Mouse (Mus musculus) cerebellum, adult 18-20 months (tissue): Measurements from ENCODE around the gene Clcnkb.

Experiments
- DNase-seq, 2 experiments: peaks; one replicate each; pipeline ENCODE4 v3.0.0; 2021

Clcnkb gene

DNA sequence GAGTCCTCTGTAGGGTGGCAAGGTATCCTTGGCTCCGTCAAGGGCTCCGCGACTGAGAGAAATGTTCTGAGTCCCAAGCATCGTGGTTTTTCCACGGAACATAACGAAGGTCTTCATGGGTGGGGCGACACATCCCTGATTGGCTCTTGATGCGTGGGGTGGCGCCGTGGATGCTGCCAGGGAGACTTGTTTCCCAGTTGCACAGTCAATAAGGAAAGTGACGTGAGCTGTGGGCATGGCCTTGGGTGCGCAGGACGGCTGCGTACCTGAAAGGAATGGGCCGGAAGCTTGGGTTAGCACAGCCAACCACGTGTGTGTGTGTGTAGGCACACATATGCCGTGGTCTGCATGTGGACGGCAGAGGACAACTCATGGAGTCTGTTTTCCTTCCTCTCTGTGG, 17.4 kb upstream of the Clcnkb start:
- DNase-seq = no peak

DNA sequence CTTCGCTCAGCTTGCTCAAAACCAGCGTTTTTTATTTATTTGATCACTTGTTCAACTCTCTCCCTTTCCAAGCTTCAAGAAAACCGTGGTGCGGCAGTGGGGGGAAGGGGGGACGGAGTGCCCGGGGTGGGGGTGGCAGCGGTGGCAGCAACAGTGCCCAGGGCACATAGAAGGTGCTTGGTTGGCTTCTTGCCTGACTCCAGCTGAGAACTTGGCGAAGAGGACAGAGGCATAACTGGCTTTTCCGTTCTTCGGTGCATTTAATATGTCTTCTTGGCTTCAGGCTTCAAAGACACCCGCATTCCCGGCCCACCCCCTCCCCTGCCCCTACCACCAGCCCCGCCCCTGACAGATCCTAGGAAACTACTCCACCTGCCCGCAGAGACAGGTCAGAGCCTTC, 16.9 kb upstream of the Clcnkb start:
- DNase-seq = no peak

DNA sequence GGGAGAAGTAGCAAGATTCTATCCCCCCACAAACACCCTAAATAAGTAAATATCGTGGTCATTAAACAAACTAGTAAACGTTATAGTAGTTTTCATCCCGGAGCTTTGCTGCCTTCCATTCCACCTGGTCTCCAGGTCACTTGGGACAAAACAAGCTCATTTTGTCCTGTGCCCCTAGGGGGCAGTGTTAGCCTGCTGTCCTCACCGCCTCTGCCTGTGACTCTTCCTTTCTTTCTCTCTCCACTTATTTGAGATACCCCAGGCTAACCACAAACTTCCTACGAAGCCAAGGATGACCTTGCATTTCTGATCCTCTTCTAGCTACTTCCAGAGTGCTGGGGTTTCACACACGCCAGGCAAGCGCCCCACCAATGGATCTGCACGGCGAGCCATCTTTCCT, 15.2 kb upstream of the Clcnkb start:
- DNase-seq = peak; percentile 81 to 87

DNA sequence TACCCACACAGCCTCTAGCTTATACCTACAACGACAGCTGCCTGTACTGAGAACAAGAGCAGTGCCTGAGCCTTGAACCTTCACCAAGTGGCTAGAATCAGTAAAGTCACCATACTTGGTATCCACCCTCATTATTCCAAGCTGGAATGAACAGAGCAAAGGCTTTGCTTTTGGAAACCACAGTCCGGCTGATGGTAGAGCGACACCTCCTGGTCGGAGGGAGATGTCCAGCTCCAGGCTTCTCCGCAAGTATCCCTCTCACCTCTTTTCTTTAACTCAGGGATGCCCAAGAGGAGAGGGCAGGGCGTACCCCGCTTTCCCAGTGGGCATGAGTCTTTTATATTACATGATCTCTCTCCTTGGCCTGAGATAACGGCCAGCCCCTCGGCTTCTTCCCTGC, 14.0 kb upstream of the Clcnkb start:
- no peak for DNase-seq

DNA sequence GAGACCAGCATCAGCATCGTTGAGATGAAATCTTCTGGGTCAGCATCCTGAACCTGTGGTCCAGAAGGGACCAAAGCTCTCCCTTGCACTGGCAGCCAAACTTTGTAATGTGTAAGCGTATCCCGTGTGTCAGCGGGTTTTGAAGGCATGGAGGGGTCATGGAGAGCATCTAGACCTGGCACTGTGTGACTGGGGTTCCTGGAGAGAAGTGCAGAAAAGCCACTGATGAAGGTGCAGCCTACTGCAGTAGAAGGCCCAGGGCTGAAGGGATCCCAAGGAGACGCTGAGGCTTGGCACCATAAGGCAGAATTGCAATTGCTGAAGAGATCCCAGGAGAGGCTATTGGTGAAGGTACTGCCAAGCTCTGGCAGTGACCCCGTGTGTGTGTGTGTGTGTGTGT, 13.6 kb upstream of the Clcnkb start:
- DNase-seq = no peak

DNA sequence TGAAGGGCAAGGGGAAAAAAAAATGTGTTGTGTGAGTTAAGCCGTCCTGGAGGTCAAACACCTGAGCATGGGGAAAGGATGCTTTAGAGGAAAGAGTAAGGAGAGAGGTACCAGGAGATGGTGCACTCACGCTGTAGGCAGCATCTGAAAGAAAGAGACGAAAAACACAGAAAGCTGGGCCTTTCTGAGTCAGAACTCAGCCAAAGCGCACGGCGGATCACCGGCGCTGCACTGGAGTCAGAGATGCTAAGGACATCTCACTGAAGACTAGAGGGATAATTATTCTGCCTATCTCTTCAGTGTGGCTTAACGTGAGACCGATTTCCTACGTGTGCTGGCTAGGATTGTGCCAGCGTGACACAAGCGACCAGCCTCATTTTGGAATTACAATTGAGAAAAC, 12.1 kb upstream of the Clcnkb start:
- no peak for DNase-seq

DNA sequence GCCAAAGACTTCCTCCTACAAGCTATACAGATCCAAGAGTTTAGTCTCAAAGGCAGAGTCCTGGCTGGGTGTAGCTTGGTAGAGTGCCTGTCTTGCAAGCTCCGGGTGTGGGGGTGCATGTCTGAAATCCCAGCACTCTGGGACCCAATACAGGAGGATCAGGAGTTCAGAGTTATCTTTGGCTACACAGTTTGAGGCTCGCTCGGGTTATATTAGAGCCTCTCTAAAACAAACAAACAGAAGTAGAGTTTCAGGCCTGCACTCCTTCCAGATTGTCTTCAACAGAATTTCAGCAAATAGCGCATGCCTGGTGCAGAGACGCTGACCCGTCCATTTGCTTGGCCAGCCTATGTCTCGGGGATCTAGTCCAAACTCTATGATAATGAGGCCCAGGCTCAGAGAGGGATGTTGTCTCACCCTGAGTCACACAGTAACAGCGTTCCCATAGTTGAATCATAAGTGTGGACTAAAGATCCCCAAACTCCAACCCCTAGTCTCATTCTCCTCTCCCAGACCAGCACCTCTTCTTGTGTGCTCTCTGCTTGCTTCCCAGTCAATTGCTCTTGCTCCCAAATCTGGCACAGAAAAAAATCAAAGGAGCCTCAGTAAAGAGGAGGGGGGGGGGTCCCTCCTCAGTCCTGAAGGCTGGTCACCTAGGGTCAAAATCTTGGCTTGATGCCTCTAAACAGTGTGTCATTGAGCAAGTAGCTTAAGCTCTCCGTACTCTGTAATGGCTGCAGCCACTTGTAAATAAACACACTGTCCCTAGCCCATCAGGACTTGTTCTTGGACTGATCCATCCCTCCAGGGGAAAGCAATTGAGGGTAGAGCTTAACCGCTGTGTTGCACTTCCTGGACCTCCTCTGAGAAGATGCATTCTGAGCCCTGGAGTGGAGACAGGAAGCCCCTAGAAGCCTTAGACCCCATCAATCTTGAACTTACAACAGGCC, 11.3 kb upstream of the Clcnkb start:
- no peak for DNase-seq

DNA sequence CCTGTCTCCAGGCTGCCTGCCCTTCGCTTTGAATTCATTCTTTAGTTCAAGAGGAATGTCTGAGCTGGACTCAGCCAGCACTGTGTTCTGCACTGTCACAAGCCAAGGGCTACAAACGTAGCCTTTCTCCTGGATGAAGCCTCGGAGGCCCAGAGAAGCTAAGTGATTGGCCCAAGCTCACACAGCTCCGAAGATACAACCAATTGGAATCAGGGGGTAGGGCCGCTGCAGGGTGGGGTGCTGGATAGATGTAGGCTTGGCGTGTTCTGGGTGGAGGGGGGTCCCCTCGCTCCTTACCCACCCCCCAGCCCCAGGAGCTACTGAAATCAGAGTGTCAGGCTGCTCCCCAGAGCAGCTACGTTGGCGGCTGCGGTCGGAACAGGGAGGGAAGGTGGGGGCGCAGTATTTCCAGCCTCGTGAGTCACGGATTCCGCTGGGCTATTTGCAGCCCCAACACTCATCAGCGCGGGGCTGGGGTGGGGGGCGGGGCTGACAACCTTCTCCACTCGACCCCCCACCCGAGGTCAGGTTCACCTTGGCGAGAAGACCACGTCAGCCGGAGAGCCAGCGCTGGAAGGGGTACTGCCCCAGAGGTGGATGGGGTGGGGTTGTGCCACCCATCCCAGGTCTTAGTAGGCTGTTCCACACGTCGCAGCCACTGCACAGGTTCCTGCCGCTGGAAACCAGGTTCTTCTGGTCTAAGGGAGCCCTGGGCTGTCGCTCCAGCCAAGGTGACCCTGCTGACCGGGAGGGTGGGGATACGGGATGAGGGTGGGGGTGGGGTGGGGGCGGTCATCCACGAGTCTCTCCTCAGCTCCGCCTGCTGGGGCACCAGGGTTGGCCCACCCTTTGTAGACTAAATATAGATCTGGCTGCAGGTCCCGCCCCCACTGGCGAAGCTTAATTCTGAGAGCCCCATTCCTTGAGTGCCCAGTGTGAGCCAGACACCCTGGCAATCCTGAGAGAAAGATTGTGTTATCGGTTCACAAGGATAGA, 10.0 kb upstream of the Clcnkb start:
- DNase-seq = peak; percentile 49 to 54

DNA sequence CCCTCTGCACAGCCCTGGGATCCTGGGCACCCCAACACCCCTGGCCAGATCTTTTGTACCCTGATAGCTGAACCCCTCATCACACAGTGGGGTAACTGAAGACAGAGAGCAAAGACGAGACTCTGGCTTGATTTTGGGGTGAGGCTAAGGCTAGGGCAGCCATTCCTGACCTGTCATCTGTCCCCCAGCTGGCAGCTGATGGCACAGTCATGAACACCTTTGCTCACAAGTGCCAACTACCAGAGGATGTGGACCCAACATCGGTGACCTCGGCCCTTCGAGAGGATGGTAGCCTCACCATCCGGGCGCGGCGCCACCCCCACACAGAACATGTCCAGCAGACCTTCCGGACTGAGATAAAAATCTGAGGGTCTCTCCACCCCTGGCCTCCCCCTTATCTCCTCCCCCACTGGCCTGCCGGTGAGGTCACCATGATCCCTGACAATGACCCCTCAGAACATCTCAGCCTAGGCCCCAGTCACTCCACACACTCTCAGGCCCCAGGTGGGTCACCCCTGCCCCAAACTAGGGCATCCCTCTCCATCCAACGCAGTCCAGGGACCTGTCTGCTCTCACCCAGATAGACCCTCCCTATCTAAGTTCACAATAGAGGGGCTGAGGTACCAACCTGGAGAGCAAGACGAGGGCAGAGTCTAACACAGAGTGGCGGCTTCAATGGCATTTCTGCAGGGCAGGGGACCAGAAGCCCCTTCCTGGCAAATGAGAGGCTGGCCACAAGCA, 8.0 kb upstream of the Clcnkb start:
- no peak for DNase-seq

DNA sequence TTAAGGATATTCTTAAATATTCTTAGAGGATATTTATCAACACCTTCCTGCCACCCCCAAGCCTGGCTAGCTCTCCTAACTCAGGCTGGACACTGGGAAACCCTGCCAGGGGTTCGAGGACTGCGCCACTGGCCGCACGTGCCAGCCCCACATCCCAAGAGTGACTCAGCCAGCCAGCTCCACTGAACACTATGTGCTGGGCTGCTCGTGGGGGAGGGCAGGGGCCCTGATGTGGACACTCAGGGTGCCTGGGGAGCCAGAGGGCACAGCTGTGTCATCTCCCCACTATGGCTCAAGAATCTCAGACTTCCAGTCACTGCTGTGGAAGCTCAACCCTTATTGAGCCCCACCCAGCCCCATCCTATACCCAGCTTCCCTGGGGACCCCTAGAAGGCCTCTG, 7.5 kb upstream of the Clcnkb start:
- no peak for DNase-seq

DNA sequence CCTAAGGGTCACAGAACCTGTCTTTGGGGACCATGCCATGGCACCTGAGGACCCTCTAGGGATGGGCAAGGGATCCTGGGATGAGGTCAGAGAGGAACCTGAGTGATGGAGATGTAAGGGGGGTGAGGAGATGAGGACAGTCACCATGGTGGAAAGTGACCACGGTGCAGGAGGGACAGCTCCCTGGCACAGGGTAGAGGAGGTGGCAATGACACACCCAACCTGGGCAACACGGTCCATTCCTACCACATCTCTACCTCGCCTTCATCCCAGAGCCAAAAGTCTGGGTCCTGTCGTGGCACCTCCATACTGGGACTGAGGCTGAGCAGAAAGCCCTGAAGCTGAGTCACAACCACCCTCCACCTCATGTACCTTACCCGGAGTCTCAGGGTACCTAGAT, 7.0 kb upstream of the Clcnkb start:
- no peak for DNase-seq

DNA sequence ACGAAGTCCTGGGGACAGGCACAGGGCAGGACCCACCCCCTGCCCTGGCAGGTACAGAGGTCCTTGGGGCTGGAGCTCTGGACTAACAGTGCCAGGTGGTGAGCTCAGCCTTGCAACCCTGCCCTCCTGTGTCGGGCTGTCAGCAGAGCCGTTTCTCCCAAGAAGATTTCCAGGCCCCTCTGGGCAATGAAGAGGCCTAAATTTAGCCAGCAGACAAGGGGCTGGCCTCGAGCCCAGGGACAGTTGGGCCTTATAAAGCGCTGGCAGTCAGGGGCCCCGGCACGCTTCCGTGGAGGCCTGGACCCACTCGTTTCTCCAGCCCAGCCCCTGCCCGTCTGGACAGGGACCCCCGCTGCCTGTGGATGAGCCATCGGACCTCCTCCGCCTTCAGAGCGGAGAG, 5.6 kb upstream of the Clcnkb start:
- DNase-seq = peak; percentile 24 to 33

DNA sequence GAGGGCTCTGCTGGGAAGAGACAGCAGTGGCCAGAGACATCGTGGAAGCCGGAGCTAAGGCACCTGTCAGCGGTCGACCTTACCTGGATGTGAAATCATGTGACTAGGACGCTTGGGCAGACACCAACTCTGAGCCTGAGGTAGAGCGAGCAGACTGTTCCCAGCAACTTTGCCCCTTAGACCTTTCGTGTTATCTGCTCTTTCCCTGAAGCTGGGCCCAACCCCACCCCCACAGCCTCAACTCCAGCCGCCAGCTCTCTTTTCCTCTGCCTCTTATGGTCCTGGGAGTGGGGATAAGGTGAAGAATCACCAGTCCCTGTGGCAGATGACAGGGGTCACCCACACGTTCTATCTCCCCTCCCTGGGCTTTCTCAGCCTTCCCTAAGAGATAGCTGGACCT, 5.1 kb upstream of the Clcnkb start:
- no peak for DNase-seq

DNA sequence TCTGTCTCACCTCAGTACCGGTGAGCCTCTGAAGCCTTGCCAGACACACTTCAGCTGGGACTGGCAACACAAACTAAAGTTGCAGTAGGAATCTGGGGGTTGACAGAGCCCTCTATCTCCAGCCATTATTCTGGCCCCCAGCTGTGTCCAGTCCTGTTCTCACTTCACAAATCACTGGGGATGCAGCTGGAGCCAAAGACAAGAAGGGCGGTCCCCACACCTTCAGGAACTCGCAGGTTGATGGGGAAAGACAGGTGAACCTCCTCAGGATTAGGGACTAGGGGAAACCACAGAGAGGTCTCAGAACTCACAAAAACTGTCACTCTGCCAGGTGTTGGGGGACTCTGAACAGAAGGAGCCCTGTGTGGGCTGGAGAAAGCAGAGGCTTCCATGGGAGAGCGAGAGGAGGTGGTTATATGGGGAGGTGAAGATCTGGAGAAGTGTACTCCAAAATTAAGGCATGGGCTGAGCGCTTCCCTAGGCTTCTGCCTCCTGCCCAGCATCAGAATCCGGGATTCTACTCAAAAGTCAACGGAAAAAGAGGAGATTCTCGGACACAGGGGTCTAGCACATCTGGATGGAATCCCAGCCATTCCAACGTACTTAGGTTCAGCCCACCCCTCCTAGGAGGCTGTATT, 4.5 kb upstream of the Clcnkb start, which contains the start of gene Hspb7:
Gene Hspb7, plus strand, starts transcription at position 588 of the 638 bp plus-strand sequence.
- no peak for DNase-seq

DNA sequence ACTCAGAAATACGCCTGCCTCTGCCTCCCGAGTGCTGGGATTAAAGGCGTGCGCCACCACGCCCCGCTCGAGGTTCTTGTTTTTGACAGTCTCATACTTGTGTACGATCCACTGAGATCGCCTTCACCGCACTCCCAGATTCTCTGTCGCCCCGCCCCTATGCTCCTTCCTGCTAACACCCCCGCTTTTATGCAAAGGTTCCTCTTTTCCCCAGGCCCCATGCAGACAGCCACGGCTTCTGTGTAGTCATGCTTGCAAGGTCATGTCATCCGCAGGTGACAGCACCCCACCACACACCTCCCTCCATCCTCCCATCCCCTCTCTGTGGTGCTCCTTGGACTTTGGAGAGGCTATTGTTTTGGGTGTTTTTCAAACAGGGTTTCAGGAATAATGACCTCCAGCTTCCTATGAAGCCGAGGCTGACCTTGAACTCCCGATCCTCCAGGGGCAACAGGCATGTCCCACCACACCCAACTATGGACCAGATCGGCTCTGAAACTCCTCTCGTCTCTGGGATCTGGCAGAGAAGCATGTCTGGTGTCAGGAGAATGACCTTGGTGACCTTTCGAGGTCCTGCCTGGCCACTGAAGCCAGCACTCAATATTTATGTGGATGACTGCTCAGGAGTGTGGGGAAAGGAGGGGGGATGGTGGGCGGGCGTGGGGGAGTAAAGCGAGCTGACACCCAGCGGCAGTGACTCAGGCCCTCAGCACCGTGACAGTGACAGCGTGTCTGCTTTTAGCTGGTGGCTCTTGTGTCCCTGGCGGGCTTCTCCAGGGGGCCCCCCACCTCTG, 3.8 kb upstream of the Clcnkb start:
- no peak for DNase-seq

DNA sequence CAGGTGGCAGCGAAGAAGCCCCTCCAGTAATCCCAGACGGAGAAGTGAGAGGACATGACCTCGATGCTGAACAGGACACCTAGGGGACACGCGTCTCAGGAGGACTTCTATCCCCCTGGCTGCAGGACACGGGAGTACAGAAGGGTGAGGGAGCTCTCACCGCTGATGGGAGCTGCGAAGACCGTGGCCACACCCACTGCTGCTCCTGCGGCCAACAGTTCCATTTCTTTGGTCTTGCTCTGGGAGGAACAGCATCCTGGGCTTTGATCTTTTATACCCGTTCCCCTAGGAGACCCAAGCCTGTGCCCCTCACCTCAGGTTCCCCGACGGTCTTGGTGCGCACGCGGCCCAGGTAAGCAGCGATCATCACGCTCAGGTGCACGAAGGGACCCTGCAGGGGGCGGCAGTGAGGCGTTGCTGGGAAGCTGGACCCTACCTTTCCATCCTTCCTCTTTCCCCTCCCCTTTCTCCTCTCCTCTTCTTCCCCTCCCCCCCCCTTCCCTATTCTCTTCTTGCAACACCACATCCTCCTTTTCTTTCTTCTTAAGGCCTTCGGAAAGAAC, 4.3 kb downstream of the Clcnkb start:
- DNase-seq = peak in 1 of 2 experiments; percentile 22

DNA sequence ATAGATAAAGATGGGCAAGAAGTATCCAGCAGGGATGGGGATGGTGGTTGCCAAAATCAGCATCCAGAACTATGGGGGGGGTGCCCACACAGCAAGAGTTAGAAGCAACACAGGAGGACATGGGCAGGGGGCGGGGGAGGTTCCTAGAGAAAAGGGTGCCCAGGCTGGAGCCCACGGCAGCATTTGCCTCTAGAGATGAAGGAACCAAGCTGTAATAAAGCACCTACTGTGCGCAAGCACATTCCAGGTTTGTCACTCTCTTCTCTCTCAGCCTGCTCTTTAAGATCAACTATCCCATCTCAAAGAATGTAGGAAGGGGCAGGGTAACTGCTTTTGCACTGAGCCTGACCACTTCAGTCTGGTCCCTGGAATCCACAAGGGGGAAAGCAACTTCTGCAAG, 7.2 kb downstream of the Clcnkb start:
- no peak for DNase-seq

DNA sequence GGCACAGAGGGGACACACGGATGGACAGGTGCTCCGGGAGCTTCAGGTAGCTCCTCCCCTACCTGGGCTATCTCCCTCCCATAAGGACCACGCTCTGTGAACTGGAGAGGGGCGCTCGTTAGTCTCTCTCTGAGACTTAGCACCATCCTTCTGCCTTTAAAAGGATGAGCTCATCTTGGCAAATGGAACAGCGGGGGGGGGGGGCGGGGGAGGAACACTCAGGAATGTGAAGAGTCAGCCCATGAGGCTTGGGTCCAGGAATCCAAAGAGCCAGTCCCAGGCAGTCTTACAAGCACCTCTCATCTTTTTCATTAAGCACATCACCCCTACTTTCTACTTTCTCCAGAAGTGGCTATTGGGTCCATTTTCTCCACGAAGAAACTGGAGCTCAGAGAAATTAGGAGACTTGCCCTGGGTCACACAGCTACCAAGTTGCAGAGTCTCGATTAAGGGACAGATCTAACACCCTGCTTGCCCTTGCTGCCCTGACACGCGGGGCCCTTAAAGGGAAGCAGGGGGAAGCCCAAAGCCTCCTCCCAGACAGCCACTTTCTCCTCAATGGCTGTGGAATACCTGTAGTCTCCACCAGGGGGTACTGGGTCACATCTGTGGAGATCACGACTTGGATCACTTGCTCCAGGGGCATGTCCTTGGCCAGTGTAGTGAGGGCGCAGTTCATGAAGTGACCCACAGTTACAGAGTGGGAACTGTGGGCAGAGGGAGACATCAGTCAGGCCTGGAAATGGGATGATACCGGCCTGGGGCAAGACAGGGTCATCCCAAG, 9.1 kb downstream of the Clcnkb start:
- DNase-seq = no peak

DNA sequence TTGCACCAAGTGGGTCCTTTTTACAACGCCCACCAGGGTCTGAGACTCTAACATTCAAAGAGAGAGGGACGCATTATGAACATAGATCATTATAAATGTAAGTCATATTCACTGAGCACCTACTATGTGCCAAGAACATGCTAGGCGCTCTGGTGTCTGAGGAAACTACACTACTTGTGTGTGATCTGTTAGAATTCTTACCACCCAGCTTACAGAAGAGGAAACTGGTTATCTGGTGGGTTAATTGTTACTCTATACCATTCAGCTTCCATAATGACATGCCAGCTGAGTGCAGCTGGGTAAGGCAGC, 10.5 kb downstream of the Clcnkb start:
- DNase-seq = no peak

DNA sequence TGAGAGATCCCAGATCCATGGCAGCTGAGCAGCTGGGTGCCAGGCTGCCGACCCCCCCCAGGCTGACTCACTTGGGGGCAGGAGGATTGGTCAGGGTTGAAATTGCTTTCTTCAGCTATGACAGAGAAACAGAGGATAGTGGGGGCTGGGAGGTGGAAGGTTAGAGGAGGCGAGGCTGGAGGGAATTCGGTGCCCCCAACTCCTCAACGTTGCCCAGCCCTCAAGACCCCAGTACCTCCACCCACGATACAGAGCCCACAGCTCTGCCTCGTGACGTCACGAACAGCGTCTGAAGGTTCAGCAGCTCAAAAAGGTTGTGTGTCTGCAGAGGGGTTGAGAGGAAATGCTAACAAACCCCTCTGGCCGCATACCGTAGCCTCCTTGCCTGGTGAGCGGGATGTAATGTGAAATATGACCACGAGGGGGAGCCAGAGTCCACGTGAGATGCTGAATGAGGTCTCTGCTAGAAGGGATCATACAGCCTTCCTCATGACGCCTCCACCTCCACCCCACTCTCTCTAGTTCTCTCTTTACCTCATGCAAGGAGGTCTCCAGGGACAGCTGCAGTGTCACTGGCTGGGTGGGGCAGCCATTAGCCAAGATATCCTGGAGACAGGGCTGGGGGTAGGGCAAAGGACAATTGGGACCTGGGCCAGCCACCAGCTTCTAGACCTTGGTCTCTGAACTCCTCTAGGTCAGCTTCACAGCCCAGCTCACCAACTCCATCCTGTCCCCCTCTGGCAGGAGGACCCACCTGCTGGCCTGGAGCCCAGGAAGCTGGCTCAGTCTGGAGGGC, 11.1 kb downstream of the Clcnkb start:
- peak; percentile 80 to 89 for DNase-seq
